Mouse (Mus musculus) gastrocnemius, postnatal 10 days (tissue): ENCODE measurements at regions not wholly inside any gene's neighbourhood (a gene's known extent, or its start where the extent isn't known, plus 50 kb on each side); places are given as distances from the start of the nearest gene placed in this dataset.
"Not testable (repeated sequence)": the region's sequence is repeated elsewhere in the genome, so short reads cannot be mapped to it uniquely, and the experiment has no call there.

Experiments
- DNase-seq: peaks from one replicate; pipeline ENCODE4 v3.0.0; 2021; ENCODE audit warnings: mixed read lengths

DNA sequence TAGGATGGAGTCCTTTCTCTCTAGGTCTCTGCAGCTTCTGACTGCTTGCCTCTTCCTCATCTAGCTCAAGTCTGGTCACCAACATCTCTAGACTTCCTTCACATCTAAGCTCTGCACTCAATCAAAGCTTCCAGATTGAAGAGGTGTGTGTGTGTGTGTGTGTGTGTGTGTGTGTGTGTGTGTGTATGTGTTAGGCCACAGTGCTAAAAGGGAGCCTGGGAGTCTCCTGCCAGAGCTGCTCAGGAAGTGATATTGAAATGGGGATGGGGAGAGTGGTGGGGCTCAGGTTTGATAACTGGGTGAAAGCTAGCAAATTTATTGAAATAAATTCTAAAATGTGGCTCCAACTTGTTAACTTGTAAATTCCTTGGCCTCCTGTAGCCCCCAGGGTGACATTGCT lies 73.3 kb downstream of the Gm31371 start:
- DNase-seq = peak; percentile 8

DNA sequence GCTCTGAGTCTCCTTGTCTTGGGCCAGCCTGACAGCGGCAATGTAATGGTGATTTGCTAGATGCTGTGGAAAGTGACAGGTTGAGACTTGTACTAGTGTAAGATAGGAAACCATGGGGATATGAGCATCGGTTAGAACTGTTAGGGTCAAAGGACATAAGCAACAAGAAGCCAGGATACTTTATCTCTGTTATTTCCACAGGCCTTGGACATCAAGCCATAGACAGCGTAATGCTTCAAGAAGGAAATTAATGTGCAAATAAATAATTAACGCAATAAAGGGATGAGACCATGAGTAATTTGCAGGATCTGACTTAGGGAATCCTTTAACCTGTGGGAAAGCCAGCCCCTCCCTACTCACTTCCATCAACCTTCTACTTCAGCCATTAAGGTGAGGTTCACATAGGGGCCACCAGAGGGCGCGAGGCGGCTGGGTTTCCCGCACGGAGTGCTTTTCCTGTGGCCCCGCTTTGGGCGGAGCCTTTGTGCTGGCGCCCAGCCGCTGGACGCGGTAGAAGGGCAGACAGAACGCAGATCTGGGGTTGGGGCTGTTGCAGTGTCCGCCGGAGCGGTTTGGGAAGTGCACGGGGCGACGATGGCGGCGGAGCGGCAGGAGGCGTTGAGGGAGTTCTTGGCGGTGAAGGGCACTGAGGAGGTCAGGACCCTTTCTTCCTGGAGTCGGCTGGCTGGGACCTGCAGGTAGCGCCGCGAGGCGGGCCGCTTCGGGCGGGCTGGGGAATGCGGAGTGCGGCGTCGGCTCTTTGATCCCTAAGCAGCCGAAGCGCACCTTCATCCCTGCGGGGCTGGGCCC lies 76.5 kb downstream of the Gm31371 start:
- peak; percentile 77 for DNase-seq

DNA sequence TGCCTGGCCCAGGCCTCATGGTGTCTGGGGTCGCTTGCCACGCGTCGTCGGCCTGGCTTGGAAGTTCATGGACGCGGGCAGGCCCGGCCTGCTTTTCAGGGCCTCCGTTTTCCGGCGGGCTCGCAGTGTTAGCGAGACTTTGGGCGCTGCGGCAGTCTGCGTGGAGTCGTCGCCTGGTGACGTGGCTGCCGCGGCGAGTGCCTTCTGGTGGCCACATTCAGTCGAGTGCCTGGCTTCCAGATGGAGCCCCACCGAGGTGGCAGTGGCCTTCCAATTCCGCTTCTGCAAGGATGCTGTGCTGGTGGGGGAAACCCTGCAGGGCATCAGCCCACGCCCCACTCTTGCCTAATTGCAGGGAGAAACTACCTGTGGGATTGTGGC lies 77.1 kb downstream of the Gm31371 start:
- DNase-seq = not testable (repeated sequence)

DNA sequence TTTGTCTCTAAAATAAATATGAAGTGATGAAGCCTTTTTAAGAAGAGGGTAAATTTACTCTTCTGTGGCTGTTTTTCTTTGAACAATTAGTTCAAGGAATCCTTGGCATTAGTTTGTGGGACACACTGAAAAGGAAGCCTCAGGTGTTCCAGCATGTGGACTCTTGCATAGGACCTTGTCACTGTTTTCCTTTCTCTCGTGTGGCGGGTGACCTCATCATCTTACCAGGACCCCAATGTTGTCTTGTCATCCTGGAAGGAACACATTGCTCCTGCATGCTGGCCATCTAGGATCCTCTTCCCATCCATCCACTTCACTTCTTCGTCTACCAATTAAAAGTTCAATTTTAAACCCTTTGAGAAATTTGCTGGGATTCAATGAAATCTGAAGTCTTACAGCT lies 104.9 kb downstream of the Gm31371 start:
- not testable (repeated sequence) for DNase-seq

DNA sequence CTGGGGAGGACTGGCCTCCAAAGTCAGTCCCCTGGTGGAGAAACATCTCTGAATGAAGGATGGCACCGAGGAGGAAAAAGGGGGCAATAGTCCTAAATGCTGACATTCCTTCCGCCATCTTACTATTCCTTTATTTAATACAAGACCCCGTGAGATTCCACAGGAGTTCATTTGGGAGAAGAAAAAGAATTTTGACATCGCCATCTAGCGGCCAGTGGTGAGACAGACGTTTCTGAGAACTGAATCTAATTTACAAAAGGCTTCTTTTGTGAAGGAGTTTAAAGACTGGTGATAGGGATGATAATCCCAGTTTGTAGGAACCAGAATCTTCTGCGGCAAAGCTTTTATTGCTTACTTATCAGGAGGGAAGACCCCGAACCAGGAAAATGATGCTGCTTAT lies 107.8 kb downstream of the Gm31371 start:
- DNase-seq = not testable (repeated sequence)

DNA sequence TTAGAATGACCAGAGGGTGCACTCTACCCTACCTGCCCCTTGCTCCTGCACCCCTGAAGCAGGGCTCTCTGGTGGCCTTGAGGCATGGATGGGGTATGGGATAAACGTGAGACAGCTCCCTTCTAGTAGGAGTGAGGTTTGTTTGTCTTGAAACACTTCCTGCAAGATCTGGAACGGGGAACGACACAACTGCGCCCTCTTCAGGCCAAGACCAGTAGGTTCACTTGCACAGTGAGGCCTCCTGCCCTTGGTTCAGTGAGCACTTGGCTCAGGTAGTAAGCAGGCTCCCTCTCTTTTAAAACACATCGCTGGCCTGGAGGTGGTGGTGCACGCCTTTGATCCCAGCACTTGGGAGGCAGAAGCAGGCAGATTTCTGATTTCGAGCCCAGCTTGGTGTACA lies 110.1 kb downstream of the Gm31371 start:
- peak; percentile 24 for DNase-seq

DNA sequence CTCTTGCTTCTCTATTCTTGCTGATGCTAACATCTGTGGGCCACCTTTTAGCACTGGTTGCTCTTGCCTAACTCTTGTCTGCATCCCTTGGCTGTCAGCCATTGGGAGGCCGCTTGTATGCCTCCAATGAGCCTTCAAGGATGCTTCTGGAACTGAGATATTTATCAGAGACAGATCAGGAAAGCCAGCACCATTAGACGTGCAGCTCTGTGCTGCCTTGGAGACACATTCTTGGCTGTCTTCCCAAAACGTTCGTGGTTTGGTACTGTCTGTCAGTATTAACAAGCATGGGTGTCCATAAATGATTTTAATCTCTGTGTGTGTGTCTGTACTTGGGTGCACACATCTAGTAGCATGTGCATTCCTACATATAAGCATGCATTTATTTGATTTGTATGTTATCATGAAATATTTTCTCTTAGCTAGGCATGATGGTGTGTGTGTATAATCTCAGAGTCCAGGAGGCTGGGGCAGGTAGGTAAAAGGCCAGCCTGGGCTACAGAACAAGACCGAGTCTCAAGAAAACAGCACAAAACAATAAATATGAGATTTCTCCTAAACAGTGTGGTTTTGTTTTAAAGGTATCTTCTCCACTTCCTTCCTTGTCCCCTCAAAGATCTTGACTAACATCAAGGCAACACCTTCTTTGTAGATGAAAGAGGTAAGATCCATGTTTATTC lies 111.4 kb downstream of the Gm31371 start:
- not testable (repeated sequence) for DNase-seq

DNA sequence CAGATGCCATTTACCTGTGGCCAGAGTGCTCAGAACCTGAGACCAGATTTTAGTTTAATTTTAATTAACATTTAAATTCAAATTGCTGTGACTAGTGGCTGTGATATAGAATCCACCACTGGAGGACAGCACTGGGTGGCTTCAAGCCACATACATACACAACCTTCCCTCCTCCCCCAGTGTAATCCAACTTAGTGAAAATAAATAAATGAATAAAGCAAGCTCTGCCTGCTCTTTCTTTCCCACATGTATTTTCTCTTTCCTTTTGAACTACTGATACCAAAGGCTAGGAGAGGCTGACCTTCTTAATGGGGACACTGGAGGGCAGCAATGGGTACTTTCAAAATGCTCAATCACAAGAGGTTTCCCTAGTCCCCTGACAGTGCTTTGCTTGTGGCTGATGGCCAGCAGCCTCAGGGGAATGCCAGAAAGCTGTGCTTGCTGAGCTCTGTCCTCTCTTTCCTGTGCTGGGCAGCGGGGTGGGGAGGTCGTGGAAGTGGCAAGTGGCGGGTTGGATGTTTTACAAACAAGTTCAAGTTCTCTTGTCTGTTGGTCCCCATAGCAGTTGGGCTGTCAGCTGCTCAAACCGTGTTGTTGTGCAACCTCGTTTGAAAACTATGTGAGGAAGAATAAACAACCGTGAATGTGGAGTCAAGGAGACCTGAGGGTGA lies 112.4 kb downstream of the Gm31371 start:
- DNase-seq = not testable (repeated sequence)

DNA sequence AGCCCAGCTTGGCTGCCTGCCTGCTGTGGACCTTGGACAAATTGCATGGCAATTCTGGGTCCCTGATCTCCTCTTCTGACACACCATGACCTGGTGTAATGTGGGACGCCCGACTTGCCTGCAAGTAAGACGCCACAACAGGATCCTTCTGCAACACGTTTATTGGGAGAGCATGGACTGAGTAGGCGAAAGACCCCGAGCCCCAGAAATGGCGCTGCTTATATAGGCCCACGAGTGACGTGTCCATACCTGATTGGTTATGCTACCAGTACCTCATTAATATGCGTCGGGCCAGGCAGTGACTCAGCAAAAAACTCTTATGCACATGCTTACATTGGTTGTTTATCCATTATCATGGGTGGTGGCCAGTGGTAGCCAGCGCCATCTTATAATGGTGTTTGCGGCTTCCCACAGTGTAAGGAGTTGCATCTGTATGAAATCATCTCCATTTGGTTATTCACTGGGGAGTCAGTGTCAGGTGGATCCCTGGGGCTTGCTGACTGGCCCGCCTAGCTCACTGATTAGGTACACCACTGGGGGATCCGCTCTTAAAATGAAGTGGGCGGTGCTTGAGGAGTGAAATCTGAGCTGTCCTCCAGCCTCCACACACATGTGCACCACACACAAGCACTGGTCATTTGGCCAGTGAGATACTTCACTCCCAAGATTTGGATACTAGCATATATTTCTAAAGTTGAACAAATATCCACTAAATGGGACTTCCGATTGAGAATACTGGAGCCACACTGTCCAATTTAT lies 113.1 kb downstream of the Gm31371 start:
- DNase-seq = peak; percentile 29

DNA sequence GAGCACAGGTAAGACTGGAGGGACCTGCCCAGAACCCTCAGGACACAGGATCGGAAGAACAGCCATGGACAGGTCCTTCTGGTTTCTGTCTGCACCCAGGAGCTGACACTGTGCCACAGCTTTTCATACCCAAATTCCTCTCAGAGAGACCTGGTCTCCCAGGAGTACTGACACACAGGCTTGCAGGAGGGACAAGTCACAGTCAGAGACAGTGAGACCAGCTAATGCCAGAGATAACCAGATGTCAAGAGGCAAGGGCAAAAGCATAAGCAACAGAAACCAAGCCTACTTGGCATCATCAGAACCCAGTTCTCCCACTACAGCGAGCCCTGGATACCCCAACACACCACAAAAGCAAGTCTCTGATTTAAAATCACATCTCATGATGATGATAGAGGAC lies 122.3 kb downstream of the Gm31371 start:
- DNase-seq = not testable (repeated sequence)

DNA sequence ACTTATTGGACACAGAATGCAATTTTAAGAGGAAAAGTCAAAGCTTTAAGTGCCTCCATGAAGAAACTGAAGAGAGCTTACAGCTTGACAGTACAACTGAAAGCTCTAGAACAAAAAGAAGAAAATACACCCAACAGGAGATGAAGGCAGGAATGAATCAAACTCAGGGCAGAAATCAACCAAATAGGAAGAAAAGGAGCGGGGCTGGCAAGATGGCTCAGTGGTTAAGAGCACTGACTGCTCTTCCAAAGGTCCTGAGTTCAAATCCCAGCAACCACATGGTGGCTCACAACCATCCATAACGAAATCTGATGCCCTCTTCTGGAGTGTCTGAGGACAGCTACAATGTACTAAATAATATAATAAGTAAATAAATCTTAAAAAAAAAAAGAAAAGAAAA lies 124.8 kb downstream of the Gm31371 start:
- DNase-seq = peak; percentile 22

DNA sequence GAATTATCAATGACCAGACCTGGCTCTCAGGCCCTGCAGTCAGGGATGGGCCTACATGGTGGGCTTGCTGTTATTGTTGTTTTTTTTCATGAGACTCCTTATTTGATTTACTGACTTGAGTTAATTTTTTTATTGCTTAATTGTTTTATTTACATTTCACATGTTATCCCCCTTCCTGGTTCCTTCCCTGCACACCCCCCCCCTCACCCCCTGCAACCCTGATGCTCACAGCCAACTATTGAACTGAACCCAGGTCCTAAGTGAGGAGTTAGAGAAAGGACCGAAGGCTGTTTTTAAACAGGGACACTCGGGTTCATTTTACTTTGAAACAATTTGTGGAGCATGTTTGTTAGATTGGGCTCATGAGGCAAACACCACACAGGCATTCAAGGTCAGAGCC lies 126.9 kb downstream of the Gm31371 start:
- DNase-seq = not testable (repeated sequence)

DNA sequence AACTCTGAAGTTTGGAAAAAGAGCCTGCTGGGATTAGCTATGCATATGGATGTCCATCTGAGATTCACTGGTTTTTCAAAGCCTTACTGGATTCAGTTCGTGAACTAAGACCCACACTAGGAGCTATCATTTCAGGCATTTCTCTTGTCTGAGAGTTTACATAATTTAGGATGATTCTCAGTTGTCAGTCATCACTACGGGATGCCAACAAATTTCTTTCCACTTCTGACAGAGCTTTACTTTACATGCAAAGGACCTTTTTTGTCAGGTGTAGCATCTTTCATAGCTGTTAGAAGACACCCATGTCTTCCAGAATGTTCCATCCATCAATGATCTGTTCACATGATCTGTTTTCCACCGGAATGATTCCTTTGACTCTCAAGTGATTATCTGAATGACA lies 154.4 kb downstream of the Gm31371 start:
- DNase-seq = not testable (repeated sequence)

DNA sequence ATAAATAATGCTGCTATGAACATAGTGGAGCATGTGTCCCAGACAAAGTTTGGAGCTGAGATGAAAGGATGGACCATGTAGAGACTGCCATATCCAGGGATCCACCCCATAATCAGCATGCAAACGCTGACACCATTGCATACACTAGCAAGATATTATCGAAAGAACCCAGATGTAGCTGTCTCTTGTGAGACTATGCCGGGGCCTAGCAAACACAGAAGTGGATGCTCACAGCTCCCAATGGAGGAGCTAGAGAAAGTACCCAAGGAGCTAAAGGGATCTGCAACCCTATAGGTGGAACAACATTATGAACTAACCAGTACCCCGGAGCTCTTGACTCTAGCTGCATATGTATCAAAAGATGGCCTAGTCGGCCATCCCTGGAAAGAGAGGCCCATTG lies 194.9 kb downstream of the Gm31371 start:
- not testable (repeated sequence) for DNase-seq

DNA sequence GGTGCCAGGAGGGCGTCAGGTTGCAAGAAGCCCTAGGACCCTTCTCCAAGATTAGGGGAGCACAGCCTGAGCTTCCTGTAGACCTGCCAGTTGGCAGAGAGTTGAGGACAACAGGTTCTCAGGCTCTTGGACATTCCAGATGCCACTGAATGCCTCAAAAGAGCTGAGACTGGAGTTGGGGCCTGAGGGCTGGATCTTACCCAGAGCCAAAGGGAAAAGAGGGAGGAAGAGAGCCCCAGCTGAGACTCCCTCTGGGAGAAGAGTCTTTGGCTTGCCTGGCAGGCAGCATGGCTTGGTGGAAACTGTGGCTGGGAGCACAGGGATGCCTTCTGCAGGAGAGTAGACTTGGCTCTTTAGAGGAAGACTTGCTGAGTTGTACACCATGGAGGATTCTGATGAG lies 197.0 kb downstream of the Gm31371 start:
- DNase-seq = not testable (repeated sequence)

DNA sequence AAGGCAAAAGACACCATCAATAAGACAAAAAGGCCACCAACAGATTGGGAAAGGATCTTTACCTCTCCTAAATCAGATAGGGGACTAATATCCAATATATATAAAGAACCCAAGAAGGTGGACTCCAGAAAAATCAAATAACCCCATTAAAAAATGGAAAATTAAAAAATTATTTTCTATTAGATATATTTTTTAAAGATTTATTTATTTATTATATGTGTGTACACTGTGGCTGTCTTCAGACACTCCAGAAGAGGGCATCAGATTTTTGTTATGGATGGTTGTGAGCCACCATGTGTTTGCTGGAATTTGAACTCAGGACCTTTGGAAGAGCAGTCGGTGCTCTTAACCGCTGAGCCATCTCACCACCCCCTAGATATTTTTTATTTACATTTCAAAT lies 199.2 kb downstream of the Gm31371 start:
- not testable (repeated sequence) for DNase-seq

DNA sequence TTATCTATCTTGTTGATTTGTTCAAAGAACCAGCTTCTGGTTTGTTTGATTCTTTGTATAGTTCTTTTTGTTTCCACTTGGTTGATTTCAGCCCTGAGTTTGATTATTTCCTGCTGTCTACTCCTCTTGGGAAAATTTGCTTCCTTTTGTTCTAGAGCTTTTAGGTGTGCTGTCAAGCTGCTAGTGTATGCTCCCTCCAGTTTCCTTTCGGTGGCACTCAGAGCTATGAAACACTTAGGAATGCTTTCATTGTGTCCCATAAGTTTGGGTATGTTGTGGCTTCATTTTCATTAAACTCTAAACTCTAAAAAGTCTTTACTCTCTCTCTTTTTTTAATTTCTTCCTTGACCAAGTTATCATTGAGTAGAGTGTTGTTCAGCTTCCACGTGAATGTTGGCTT lies 204.0 kb downstream of the Gm31371 start:
- not testable (repeated sequence) for DNase-seq

DNA sequence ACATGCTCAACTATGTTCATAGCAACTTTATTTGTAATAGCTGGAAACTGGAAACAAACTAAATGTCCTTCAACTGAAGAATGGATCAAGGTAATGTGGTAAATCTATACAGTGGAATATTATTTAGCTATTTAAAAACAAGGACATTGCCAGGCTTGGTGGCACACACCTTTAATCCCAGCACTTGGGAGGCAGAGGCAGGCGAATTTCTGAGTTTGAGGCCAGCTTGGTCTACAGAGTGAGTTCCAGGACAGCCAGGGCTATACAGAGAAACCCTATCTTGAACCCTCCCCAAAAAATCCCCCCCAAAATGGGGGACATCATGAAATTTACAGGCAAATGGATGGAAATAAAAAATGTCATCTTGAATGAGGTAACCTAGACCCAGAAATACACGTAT lies 213.6 kb downstream of the Gm31371 start:
- not testable (repeated sequence) for DNase-seq

DNA sequence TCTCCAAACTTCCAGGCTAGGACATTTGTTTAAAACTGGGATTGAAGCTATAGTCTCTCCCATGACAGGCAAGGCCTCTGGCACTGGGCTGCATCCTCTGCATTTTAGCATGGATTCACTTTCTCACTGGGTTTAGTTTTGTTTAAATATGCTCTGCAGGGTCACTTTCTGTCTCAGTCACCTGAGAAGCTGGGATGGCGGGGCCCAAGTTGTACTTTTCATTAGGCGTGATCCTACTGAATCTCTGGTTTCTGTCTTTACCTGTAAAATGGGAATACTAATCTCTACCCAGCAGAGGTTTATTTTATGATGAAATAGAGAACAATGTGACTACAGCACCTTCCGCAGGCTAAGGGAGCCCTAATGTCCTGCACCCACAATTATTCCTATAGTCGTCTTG lies 216.4 kb downstream of the Gm31371 start:
- DNase-seq = peak; percentile 5

DNA sequence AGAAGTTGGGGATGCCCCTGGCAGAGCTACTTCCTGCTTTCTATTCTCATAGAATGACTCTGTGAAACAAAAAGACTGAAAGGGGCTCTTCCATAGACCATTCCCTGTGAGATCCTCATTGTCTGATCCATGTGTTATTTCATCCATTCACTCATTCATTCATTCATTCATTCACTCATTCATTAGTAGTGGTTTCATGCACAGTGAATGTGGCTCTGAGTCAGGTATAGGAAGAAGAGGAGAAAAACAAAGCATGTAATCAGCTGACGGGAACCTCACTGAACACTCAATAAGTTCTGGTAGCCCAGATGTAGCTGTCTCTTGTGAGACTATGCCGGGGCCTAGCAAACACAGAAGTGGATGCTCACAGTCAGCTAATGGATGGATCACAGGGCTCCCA lies 217.0 kb downstream of the Gm31371 start:
- DNase-seq = not testable (repeated sequence)

DNA sequence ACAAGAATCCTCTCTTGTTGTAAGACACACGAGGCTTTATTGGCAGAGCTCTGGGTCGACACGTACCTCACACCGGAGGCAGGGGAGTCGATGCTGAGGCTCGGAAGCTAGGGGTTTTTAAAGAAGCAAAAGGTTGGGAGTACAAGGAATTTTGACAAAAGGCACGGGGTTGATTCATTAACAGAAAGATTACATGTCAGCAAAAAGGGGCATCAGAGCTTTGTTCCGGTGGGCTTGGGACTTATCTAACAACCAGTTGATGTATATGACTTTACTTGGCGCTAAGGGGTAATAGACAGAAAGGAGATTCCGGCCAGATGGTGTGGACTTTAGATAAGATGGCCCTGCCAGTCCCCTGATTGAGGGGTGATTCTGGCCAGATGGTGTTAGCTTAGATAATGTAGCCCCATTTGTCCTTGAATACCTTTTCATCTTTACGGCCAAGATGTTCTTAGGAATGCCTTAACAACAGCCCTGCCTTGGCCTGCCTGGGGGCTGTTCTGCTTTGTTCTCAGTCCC lies 218.3 kb downstream of the Gm31371 start:
- DNase-seq = not testable (repeated sequence)
